Mouse (Mus musculus): ENCODE data around the gene Ott.
"Not testable (repeated sequence)": the region's sequence is repeated elsewhere in the genome, so short reads cannot be mapped to it uniquely, and the experiment has no call there.

Ott gene

DNA sequence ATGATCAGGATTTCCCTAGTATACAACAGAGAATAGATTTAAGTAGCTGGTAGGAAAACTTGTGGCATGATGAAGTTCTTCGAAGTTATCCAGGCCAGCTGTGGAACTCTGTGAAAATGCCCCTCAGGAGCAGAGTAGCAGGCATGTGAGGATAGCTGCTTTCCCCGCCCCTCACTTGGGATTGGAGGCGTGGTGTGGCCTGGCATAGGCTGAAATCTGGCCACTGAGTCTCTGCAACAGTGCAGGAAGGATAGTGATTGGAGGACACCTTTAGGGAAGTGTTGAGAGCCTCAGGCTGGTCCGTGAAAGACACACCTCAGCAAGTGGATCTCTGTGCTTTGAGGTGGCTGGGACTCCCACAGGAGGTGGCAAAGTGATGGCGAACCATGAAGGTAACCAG lies at the start of gene Ott:
Gene Ott, plus strand, starts transcription at position 301 of the 400 bp plus-strand sequence.
- not testable (repeated sequence) for DNase-seq
